Mouse (Mus musculus): ENCODE measurements around the gene Dcp1b. TPM values are rescaled to one million over a fixed set of nuclear protein-coding genes. Genes with fewer than 3 reads are reported as not detected.

The Dcp1b gene
- polyA plus RNA-seq, 1 experiment, result 1.7 TPM

- Histone ChIP-seq H3ac (ENCODE audit: control insufficient read depth, insufficient read length, low read depth) (no peak overlapping the region), H3K4me3 (ENCODE audit: insufficient read depth, poor library complexity, severe bottlenecking) (no peak overlapping the region), H3K36me3 (ENCODE audit: control insufficient read depth, insufficient read depth) (no peaks in the 10 kb centered on the region), H3K79me2 (ENCODE audit: control insufficient read depth, insufficient read depth) (no peaks in the 10 kb centered on the region), H3K27me3 (ENCODE audit: control insufficient read depth, insufficient read depth, insufficient read length) (peaks cover 51% of the 10 kb centered on the region), H3K79me3 (ENCODE audit: low read depth) (no peaks in the 10 kb centered on the region)
- no peak for TF ChIP-seq MYOD1 (IDR thresholded peaks at IDR 0.05; ENCODE audit: control insufficient read depth, insufficient read length, low read depth)
- TF ChIP-seq USF1 (IDR thresholded peaks at IDR 0.05; ENCODE audit: low read depth), result no peak
- no peak for TF ChIP-seq MAX (IDR thresholded peaks at IDR 0.05)
- no peak for TF ChIP-seq MYOG (IDR thresholded peaks at IDR 0.05; ENCODE audit: control insufficient read depth, extremely low read depth, insufficient read length)
- TF ChIP-seq CEBPB (IDR thresholded peaks at IDR 0.05; ENCODE audit: low read depth), result no peak
- TF ChIP-seq CTCF (IDR thresholded peaks at IDR 0.05; ENCODE audit: control insufficient read depth, insufficient read depth, insufficient read length), result no peak
- TF ChIP-seq FOSL1 (IDR thresholded peaks at IDR 0.05; ENCODE audit: insufficient read depth, low read length, poor library complexity, severe bottlenecking), result no peak
Observed at GRCm38 (mm10) chr6:119224451-119225195, 49.6 kb downstream of the Dcp1b start.

GRCm38 (mm10) chr6:119225226-119225625, 50.2 kb downstream of the Dcp1b start:
- no peaks in the 10 kb centered on the region for H3K79me2 ChIP-seq (ENCODE audit: control insufficient read depth, insufficient read depth)
- no peak overlapping the region for H3K4me3 ChIP-seq (ENCODE audit: insufficient read depth, poor library complexity, severe bottlenecking)
- no peak overlapping the region for H3ac ChIP-seq (ENCODE audit: control insufficient read depth, insufficient read length, low read depth)
- no peaks in the 10 kb centered on the region for H3K36me3 ChIP-seq (ENCODE audit: control insufficient read depth, insufficient read depth)
- no peak for TF ChIP-seq CTCF (IDR thresholded peaks at IDR 0.05; ENCODE audit: control insufficient read depth, insufficient read depth, insufficient read length)
- no peak for TF ChIP-seq MAX (IDR thresholded peaks at IDR 0.05)
- TF ChIP-seq USF1 (IDR thresholded peaks at IDR 0.05; ENCODE audit: low read depth), result no peak
- TF ChIP-seq MYOD1 (IDR thresholded peaks at IDR 0.05; ENCODE audit: control insufficient read depth, insufficient read length, low read depth), result no peak
- no peak for TF ChIP-seq CEBPB (IDR thresholded peaks at IDR 0.05; ENCODE audit: low read depth)
- TF ChIP-seq MYOG (IDR thresholded peaks at IDR 0.05; ENCODE audit: control insufficient read depth, extremely low read depth, insufficient read length), result no peak
- TF ChIP-seq FOSL1 (IDR thresholded peaks at IDR 0.05; ENCODE audit: insufficient read depth, low read length, poor library complexity, severe bottlenecking), result no peak
- H3K79me3 ChIP-seq (ENCODE audit: low read depth), result no peaks in the 10 kb centered on the region
- H3K27me3 ChIP-seq (ENCODE audit: control insufficient read depth, insufficient read depth, insufficient read length), result peaks cover 51% of the 10 kb centered on the region

- Histone ChIP-seq H3K27me3 (ENCODE audit: control insufficient read depth, insufficient read depth, insufficient read length) (peaks cover 55% of the 10 kb centered on the region), H3ac (ENCODE audit: control insufficient read depth, insufficient read length, low read depth) (no peak overlapping the region), H3K79me3 (ENCODE audit: low read depth) (no peaks in the 10 kb centered on the region), H3K36me3 (ENCODE audit: control insufficient read depth, insufficient read depth) (no peaks in the 10 kb centered on the region), H3K79me2 (ENCODE audit: control insufficient read depth, insufficient read depth) (no peaks in the 10 kb centered on the region), H3K4me3 (ENCODE audit: insufficient read depth, poor library complexity, severe bottlenecking) (no peak overlapping the region)
- TF ChIP-seq MYOD1 (IDR thresholded peaks at IDR 0.05; ENCODE audit: control insufficient read depth, insufficient read length, low read depth) (no peak), CTCF (IDR thresholded peaks at IDR 0.05; ENCODE audit: control insufficient read depth, insufficient read depth, insufficient read length) (no peak), MYOG (IDR thresholded peaks at IDR 0.05; ENCODE audit: control insufficient read depth, extremely low read depth, insufficient read length) (no peak), USF1 (IDR thresholded peaks at IDR 0.05; ENCODE audit: low read depth) (no peak), FOSL1 (IDR thresholded peaks at IDR 0.05; ENCODE audit: insufficient read depth, low read length, poor library complexity, severe bottlenecking) (no peak), MAX (IDR thresholded peaks at IDR 0.05) (no peak), CEBPB (IDR thresholded peaks at IDR 0.05; ENCODE audit: low read depth) (no peak)
Observed at GRCm38 (mm10) chr6:119225731-119226130, 50.7 kb downstream of the Dcp1b start.

- H3K27me3 ChIP-seq (ENCODE audit: control insufficient read depth, insufficient read depth, insufficient read length), result peaks cover 51% of the 10 kb centered on the region
- TF ChIP-seq USF1 (IDR thresholded peaks at IDR 0.05; ENCODE audit: low read depth), result no peak
- TF ChIP-seq MYOG (IDR thresholded peaks at IDR 0.05; ENCODE audit: control insufficient read depth, extremely low read depth, insufficient read length), result no peak
- TF ChIP-seq MYOD1 (IDR thresholded peaks at IDR 0.05; ENCODE audit: control insufficient read depth, insufficient read length, low read depth), result no peak
- no peak for TF ChIP-seq CEBPB (IDR thresholded peaks at IDR 0.05; ENCODE audit: low read depth)
- no peak for TF ChIP-seq MAX (IDR thresholded peaks at IDR 0.05)
- TF ChIP-seq CTCF (IDR thresholded peaks at IDR 0.05; ENCODE audit: control insufficient read depth, insufficient read depth, insufficient read length), result no peak
- no peak for TF ChIP-seq FOSL1 (IDR thresholded peaks at IDR 0.05; ENCODE audit: insufficient read depth, low read length, poor library complexity, severe bottlenecking)
- no peak overlapping the region for H3K4me3 ChIP-seq (ENCODE audit: insufficient read depth, poor library complexity, severe bottlenecking)
- H3K36me3 ChIP-seq (ENCODE audit: control insufficient read depth, insufficient read depth), result no peaks in the 10 kb centered on the region
- no peaks in the 10 kb centered on the region for H3K79me3 ChIP-seq (ENCODE audit: low read depth)
- H3ac ChIP-seq (ENCODE audit: control insufficient read depth, insufficient read length, low read depth), result no peak overlapping the region
- no peaks in the 10 kb centered on the region for H3K79me2 ChIP-seq (ENCODE audit: control insufficient read depth, insufficient read depth)
Observed at GRCm38 (mm10) chr6:119227001-119227400, 51.9 kb downstream of the Dcp1b start.

- Histone ChIP-seq H3K79me2 (ENCODE audit: control insufficient read depth, insufficient read depth) (no peaks in the 10 kb centered on the region), H3K4me3 (ENCODE audit: insufficient read depth, poor library complexity, severe bottlenecking) (no peak overlapping the region), H3ac (ENCODE audit: control insufficient read depth, insufficient read length, low read depth) (no peak overlapping the region), H3K36me3 (ENCODE audit: control insufficient read depth, insufficient read depth) (no peaks in the 10 kb centered on the region), H3K27me3 (ENCODE audit: control insufficient read depth, insufficient read depth, insufficient read length) (peaks cover 42% of the 10 kb centered on the region), H3K79me3 (ENCODE audit: low read depth) (no peaks in the 10 kb centered on the region)
- TF ChIP-seq FOSL1 (IDR thresholded peaks at IDR 0.05; ENCODE audit: insufficient read depth, low read length, poor library complexity, severe bottlenecking), result no peak
- TF ChIP-seq USF1 (IDR thresholded peaks at IDR 0.05; ENCODE audit: low read depth), result no peak
- TF ChIP-seq CTCF (IDR thresholded peaks at IDR 0.05; ENCODE audit: control insufficient read depth, insufficient read depth, insufficient read length), result no peak
- no peak for TF ChIP-seq CEBPB (IDR thresholded peaks at IDR 0.05; ENCODE audit: low read depth)
- no peak for TF ChIP-seq MAX (IDR thresholded peaks at IDR 0.05)
Observed at GRCm38 (mm10) chr6:119228861-119229603, 54.0 kb downstream of the Dcp1b start.
